Mouse (Mus musculus): Measurements from ENCODE around the gene Teddm1a. TPM values are rescaled to one million over a fixed set of nuclear protein-coding genes. Genes with fewer than 3 reads are reported as not detected.
"Not testable (repeated sequence)": the region's sequence is repeated elsewhere in the genome, so short reads cannot be mapped to it uniquely, and the experiment has no call there.

Teddm1a gene
- not detected in 2 replicates for total RNA-seq (2014; fragmentation: Nextera tagmentation)
- 0.16 and 0.35 TPM in 2 replicates for total RNA-seq (2017)
- polyA plus RNA-seq (2012), result not detected in 2 replicates

DNA sequence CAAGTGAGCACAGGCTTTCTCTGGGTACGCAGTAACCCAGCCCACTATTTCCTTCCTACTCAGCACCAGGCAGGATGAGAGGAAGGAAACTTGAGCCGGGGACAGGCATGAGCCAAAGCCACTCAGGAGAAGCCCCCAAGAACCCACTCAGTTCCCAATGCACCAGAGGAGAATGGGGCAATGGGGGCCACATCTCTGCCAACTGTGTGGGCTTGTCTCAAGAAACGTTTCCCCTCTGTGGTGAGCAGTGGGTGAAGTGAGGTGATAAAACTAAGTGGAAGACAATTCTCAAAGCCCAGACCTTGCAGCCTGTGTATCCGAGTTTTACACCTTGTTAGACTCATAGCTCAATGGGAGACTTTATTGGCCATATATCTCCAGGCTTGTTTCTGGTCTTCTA is at the start of gene Teddm1a:
Gene Teddm1a, plus strand, starts transcription at position 301 of the 400 bp plus-strand sequence.
- TF ChIP-seq CTCF (IDR thresholded peaks at IDR 0.05; ENCODE audit: low read depth, low read length) (no peak), POLR2AphosphoS5 (IDR thresholded peaks at IDR 0.05; ENCODE audit: insufficient replicate concordance, low read depth, low read length) (no peak), GATA2 (IDR thresholded peaks at IDR 0.05; ENCODE audit: borderline replicate concordance, low read depth, low read length) (no peak), GATA1 (IDR thresholded peaks at IDR 0.05; ENCODE audit: borderline replicate concordance, low read length) (no peak), TAL1 (conservative IDR thresholded peaks at IDR 0.05; ENCODE audit: low read depth, low read length) (no peak)
- Histone ChIP-seq H3K36me3 (replicated peaks) (no peaks in the 10 kb centered on the region), H3K4me3 (ENCODE audit: low read depth, low read length) (no peak within 1 kb of the TSS), H3K9me3 (replicated peaks) (no peaks in the 10 kb centered on the region), H3K27me3 (ENCODE audit: insufficient read depth, low read length) (peaks cover 18% of the 10 kb centered on the region), H3K4me1 (ENCODE audit: insufficient read depth, low read depth, low read length) (no peaks in the 10 kb centered on the region)
- DNase-seq (ENCODE audit: low spot score) (no peak), ATAC-seq (ENCODE audit: extremely low read depth, insufficient number of reproducible peaks, low FRiP score, poor library complexity, severe bottlenecking) (no peak)

- H3K4me1 ChIP-seq (ENCODE audit: insufficient read depth, low read depth, low read length), result no peaks in the 10 kb centered on the region; the same call in 1 of the 2 replicates
- DNase-seq (ENCODE audit: low spot score) (no peak), ATAC-seq (ENCODE audit: extremely low read depth, insufficient number of reproducible peaks, low FRiP score, poor library complexity, severe bottlenecking) (no peak)
- H3K9me3 ChIP-seq (replicated peaks), result no peaks in the 10 kb centered on the region
- no peaks in the 10 kb centered on the region for H3K36me3 ChIP-seq (replicated peaks)
- no peak overlapping the region for H3K4me3 ChIP-seq (ENCODE audit: low read depth, low read length)
- TF ChIP-seq POLR2AphosphoS5 (IDR thresholded peaks at IDR 0.05; ENCODE audit: insufficient replicate concordance, low read depth, low read length) (no peak), TAL1 (conservative IDR thresholded peaks at IDR 0.05; ENCODE audit: low read depth, low read length) (no peak)
- no peaks in the 10 kb centered on the region for H3K27me3 ChIP-seq (ENCODE audit: insufficient read depth, low read length)
These were observed 49.3 kb upstream of the Teddm1a start for GRCm38 (mm10) chr1:153842121-153842740.

GRCm38 (mm10) chr1:153844042-153844441 is 47.5 kb upstream of the Teddm1a start, which contains the start of gene Rgsl1:
Gene Rgsl1 (minus strand): TSS chr1:153844142.
- Histone ChIP-seq H3K4me1 (ENCODE audit: insufficient read depth, low read depth, low read length) (no peaks in the 10 kb centered on the region; the same call in 1 of the 2 replicates), H3K27me3 (ENCODE audit: insufficient read depth, low read length) (no peaks in the 10 kb centered on the region), H3K36me3 (replicated peaks) (no peaks in the 10 kb centered on the region), H3K4me3 (ENCODE audit: low read depth, low read length) (no peak within 1 kb of the TSS), H3K9me3 (replicated peaks) (no peaks in the 10 kb centered on the region)
- no peak for DNase-seq (ENCODE audit: low spot score)
- no peak for ATAC-seq (ENCODE audit: extremely low read depth, insufficient number of reproducible peaks, low FRiP score, poor library complexity, severe bottlenecking)
- TF ChIP-seq CTCF (IDR thresholded peaks at IDR 0.05; ENCODE audit: low read depth, low read length), result no peak
- no peak for TF ChIP-seq POLR2AphosphoS5 (IDR thresholded peaks at IDR 0.05; ENCODE audit: insufficient replicate concordance, low read depth, low read length)
- TF ChIP-seq GATA1 (IDR thresholded peaks at IDR 0.05; ENCODE audit: borderline replicate concordance, low read length), result no peak
- TF ChIP-seq TAL1 (conservative IDR thresholded peaks at IDR 0.05; ENCODE audit: low read depth, low read length), result no peak
- no peak for TF ChIP-seq GATA2 (IDR thresholded peaks at IDR 0.05; ENCODE audit: borderline replicate concordance, low read depth, low read length)

- TF ChIP-seq POLR2AphosphoS5 (IDR thresholded peaks at IDR 0.05; ENCODE audit: insufficient replicate concordance, low read depth, low read length) (no peak), TAL1 (conservative IDR thresholded peaks at IDR 0.05; ENCODE audit: low read depth, low read length) (no peak), GATA2 (IDR thresholded peaks at IDR 0.05; ENCODE audit: borderline replicate concordance, low read depth, low read length) (no peak), CTCF (IDR thresholded peaks at IDR 0.05; ENCODE audit: low read depth, low read length) (no peak), GATA1 (IDR thresholded peaks at IDR 0.05; ENCODE audit: borderline replicate concordance, low read length) (no peak)
These were observed 45.1 kb upstream of the Teddm1a start for GRCm38 (mm10) chr1:153846420-153846819.

DNA sequence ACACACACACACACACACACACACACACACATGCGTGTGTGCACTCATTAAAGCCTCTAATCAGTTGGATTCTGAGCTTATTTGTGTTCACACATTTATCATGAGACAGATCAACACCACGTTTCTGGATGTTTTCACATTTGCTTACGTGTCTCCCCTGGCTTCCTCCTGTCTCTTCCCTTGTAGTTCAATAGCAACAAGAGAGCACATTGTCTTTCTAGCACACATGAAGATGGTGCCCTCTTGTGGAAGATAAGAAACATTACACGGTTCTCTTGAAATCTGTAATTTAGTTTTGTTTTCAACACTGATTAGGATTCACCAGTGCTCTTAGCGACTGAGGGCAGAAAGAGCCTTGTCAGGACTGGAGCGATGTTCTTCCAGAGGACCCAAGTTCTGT is 44.7 kb upstream of the Teddm1a start:
- DNase-seq (ENCODE audit: low spot score) (peak; percentile 31), ATAC-seq (ENCODE audit: extremely low read depth, insufficient number of reproducible peaks, low FRiP score, poor library complexity, severe bottlenecking) (no peak; the same call in 1 of the 2 replicates)
- TF ChIP-seq CTCF (IDR thresholded peaks at IDR 0.05; ENCODE audit: low read depth, low read length) (peak; percentile 40; the same call in 1 of the 2 replicates), TAL1 (conservative IDR thresholded peaks at IDR 0.05; ENCODE audit: low read depth, low read length) (no peak)

More at GRCm38 (mm10) chr1:153846420-153846819, 45.1 kb upstream of the Teddm1a start:
- ATAC-seq (ENCODE audit: extremely low read depth, insufficient number of reproducible peaks, low FRiP score, poor library complexity, severe bottlenecking) (no peak), DNase-seq (ENCODE audit: low spot score) (no peak)
- Histone ChIP-seq H3K9me3 (replicated peaks) (no peaks in the 10 kb centered on the region), H3K36me3 (replicated peaks) (no peaks in the 10 kb centered on the region), H3K27me3 (ENCODE audit: insufficient read depth, low read length) (no peaks in the 10 kb centered on the region), H3K4me1 (ENCODE audit: insufficient read depth, low read depth, low read length) (no peaks in the 10 kb centered on the region; the same call in 1 of the 2 replicates), H3K4me3 (ENCODE audit: low read depth, low read length) (no peak overlapping the region)

DNA sequence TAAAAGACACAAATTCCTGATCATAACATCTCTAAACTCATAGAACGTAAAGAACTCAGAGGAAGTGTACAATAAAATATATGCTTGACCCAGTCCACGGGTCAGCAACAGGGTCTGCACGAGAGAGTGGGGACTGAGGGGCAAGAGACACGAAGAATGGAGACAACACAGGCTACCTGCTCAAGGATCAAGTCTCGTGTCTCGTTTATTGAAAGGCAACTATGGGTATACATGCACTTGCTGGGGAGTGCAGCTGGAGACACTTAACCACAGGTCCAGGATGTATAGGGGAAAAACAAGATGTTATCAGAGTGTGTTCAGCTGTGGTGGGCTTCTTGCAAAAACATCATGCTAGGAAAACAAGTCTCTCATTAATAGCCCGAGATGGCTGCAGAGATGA is 38.8 kb upstream of the Teddm1a start:
- H3K4me3 ChIP-seq (ENCODE audit: low read depth, low read length); H3K4me1 ChIP-seq (ENCODE audit: insufficient read depth, low read depth, low read length); H3K27me3 ChIP-seq (ENCODE audit: insufficient read depth, low read length); ATAC-seq (ENCODE audit: extremely low read depth, insufficient number of reproducible peaks, low FRiP score, poor library complexity, severe bottlenecking); H3K9me3 ChIP-seq (replicated peaks); DNase-seq (ENCODE audit: low spot score); H3K36me3 ChIP-seq (replicated peaks): not testable (repeated sequence)

More for the DNA sequence above, 44.7 kb upstream of the Teddm1a start:
- Histone ChIP-seq H3K4me3 (ENCODE audit: low read depth, low read length) (no peak overlapping the region), H3K4me1 (ENCODE audit: insufficient read depth, low read depth, low read length) (no peaks in the 10 kb centered on the region; the same call in 1 of the 2 replicates), H3K27me3 (ENCODE audit: insufficient read depth, low read length) (no peaks in the 10 kb centered on the region), H3K36me3 (replicated peaks) (no peaks in the 10 kb centered on the region), H3K9me3 (replicated peaks) (no peaks in the 10 kb centered on the region)

- DNase-seq (ENCODE audit: low spot score), result no peak
- Histone ChIP-seq H3K36me3 (replicated peaks) (no peaks in the 10 kb centered on the region), H3K27me3 (ENCODE audit: insufficient read depth, low read length) (no peaks in the 10 kb centered on the region; the same call in 1 of the 2 replicates), H3K4me3 (ENCODE audit: low read depth, low read length) (no peak overlapping the region), H3K4me1 (ENCODE audit: insufficient read depth, low read depth, low read length) (no peaks in the 10 kb centered on the region), H3K9me3 (replicated peaks) (no peaks in the 10 kb centered on the region)
- no peak for TF ChIP-seq TAL1 (conservative IDR thresholded peaks at IDR 0.05; ENCODE audit: low read depth, low read length)
- no peak for TF ChIP-seq GATA2 (IDR thresholded peaks at IDR 0.05; ENCODE audit: borderline replicate concordance, low read depth, low read length)
- no peak for TF ChIP-seq POLR2AphosphoS5 (IDR thresholded peaks at IDR 0.05; ENCODE audit: insufficient replicate concordance, low read depth, low read length)
- TF ChIP-seq CTCF (IDR thresholded peaks at IDR 0.05; ENCODE audit: low read depth, low read length), result no peak
- no peak for TF ChIP-seq GATA1 (IDR thresholded peaks at IDR 0.05; ENCODE audit: borderline replicate concordance, low read length)
- no peak for ATAC-seq (ENCODE audit: extremely low read depth, insufficient number of reproducible peaks, low FRiP score, poor library complexity, severe bottlenecking)
These were observed 35.6 kb upstream of the Teddm1a start for GRCm38 (mm10) chr1:153855946-153856345.

All from G1E (cell line).